Mouse (Mus musculus) ES-E14 (cell line): ENCODE measurements around the gene Foxd3.

Experiments
- CHD2 ChIP-seq: IDR thresholded peaks from 2 replicates; pipeline ENCODE4 v1.6.1; 2014; ENCODE audit warnings: mild to moderate bottlenecking, low read depth, low read length, inconsistent platforms
- HCFC1 ChIP-seq: IDR thresholded peaks from 2 replicates; pipeline ENCODE4 v1.6.1; 2012; ENCODE audit warnings: low read length, inconsistent platforms, borderline replicate concordance; ENCODE audit not compliant: insufficient read depth
- MAFK ChIP-seq: IDR thresholded peaks from 2 replicates; pipeline ENCODE4 v1.6.1; 2014; ENCODE audit warnings: mild to moderate bottlenecking, low read depth, low read length, inconsistent platforms; ENCODE audit not compliant: insufficient read depth
- ZC3H11A ChIP-seq: IDR thresholded peaks from 2 replicates; pipeline ENCODE4 v1.6.1; 2012; ENCODE audit warnings: low read depth, mild to moderate bottlenecking, inconsistent platforms, low read length, borderline replicate concordance
- ZNF384 ChIP-seq: IDR thresholded peaks from 2 replicates; pipeline ENCODE4 v1.6.1; 2012; ENCODE audit warnings: low read depth, low read length, inconsistent platforms

DNA sequence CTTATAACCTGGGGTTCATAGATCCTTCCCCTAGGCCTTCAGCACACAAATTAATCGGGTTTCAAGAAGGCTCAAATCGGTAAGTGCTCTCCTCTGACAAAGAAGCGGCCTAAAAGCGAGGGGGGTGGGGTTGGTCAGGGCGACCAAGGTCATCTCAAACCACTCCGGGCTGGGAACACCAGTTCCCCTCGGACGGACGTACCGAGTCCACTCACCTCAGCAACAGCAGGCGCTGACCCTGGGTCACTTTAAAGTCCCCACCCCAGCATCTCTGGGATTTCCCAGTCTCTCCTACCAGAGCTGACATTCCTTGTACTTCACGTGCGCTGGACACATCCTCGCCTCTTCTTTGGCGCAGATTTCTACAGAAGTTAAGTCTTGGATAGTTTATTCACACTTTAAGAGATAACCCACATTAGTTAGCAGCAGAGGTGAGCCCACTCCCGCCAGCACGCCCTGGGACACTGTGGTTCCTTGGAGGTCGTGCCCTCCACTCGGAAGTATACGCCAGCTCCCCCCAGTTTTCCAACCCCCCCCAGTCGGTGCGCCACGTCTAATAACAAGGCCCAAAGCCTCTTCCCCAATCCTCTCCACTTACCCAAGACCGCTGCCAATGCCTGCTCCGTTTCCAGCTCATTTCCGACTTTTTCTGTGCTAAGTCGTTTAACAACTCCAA lies 1.3 kb upstream of the Foxd3 start:
- no peak for TF ChIP-seq MAFK
- TF ChIP-seq HCFC1, result no peak
- TF ChIP-seq ZNF384, result no peak
- TF ChIP-seq ZC3H11A, result no peak
- no peak for TF ChIP-seq CHD2
